Mouse (Mus musculus): Measurements from ENCODE around the gene Micu2.

- TF ChIP-seq CTCF (IDR thresholded peaks at IDR 0.05; ENCODE audit: borderline replicate concordance, insufficient read depth, low read depth, low read length) = no peak
- TF ChIP-seq POLR2A (IDR thresholded peaks at IDR 0.05; ENCODE audit: borderline replicate concordance, insufficient read depth, low read length) = no peak
These were observed 109.5 kb downstream of the Micu2 start for GRCm38 (mm10) chr14:57889541-57890010.

All from cerebellum, adult 2 months (tissue).